Mouse (Mus musculus): Measurements from ENCODE around the gene Exo5.
A peak's percentile ranks its signal among the peaks of the same experiment; 100 is the strongest.

Exo5 gene

GRCm38 (mm10) chr4:120904533-120904932, 20.3 kb downstream of the Exo5 start:
- DNase-seq, result no peak

GRCm38 (mm10) chr4:120895810-120896584, 28.8 kb downstream of the Exo5 start:
- DNase-seq, result no peak

- no peak for DNase-seq
Observed at GRCm38 (mm10) chr4:120895226-120895625, 29.6 kb downstream of the Exo5 start.

GRCm38 (mm10) chr4:120894584-120894983, 30.2 kb downstream of the Exo5 start:
- DNase-seq, result no peak

- no peak for DNase-seq
Observed at GRCm38 (mm10) chr4:120893656-120894401, 31.0 kb downstream of the Exo5 start.

DNA sequence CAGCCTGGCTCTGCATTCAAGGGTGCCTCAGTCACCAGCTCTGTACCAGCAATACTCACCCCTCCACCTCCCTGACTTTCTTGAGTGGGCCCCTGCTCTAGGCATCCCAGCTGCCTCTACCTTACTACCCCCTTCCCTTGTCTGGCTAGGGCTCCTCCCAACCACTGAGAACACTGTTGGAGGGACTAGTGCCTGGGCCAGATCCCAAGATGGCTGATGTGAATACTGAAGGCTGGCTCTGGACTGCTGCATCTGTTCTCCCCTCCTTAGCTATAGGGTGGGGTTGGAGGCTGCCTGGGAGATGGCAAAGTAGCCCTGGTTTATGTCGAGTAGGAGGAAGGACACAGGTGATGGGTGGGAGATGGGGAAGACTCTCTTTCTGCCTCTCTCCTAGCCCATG, 32.3 kb downstream of the Exo5 start:
- DNase-seq, result no peak

DNA sequence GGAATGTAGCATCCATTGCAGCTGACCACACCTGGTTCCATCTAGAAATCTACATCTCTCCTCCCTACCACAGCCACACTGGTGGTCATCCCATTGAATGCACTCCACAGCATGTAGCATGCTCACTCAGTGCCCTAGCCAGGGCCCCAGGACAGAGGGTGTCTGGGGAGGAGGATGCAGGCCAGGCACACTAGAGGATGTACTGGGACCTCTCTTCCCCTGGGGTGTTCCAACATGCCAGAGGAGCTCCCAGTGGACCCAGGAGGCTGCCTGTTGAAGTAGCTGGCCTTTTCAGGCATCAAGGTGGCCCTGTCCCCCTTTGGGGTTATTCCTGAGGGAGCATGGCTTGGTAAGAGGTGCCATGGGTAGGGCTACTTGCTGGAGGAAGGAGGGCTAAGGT, 32.9 kb downstream of the Exo5 start:
- no peak for DNase-seq

GRCm38 (mm10) chr4:120890754-120891440, 33.9 kb downstream of the Exo5 start:
- no peak for DNase-seq

DNA sequence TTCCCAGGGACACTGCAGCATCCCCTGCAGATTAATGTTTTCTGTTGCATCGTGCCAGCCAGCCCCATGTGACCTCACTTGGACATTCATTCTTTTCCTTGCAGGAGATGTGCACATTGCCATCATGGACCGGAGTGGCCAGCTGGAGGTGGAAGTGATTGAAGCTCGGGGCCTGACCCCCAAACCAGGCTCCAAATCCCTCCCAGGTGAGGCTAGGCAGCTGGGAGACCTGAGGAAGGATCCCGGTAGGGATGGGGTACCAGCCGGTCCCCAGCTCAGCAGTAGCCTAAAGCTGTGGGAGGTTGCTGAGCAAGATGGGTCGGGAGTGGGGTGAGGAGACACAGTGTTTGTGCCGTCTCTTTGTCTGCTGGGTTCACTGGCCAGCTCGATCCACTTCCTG, 35.9 kb downstream of the Exo5 start:
- DNase-seq, result no peak

GRCm38 (mm10) chr4:120887381-120888112, 37.3 kb downstream of the Exo5 start:
- DNase-seq, result peak; percentile 67

DNA sequence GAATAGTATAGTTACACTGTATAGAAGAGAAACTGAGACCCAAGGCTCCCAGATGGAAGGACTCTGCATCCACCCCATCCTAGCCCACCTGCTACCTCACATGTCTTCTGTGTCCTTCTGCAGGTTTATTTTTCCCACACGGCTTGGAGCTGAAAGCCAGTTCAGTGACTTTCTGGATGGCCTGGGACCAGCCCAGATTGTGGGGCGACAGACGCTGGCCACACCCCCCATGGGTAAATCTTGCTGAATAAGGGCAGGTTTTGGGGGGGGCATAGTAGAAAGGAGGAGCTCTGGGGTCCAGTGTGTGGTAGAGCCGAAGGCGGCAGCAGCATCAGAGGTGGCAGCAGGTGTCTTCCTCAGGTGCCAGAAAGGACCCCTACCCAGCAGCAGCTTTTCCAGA, 38.0 kb downstream of the Exo5 start:
- no peak for DNase-seq

GRCm38 (mm10) chr4:120886131-120886530, 38.7 kb downstream of the Exo5 start:
- DNase-seq, result no peak

GRCm38 (mm10) chr4:120885208-120886120, 39.4 kb downstream of the Exo5 start:
- DNase-seq, result no peak

- no peak for DNase-seq
Observed at GRCm38 (mm10) chr4:120882002-120882625, 42.7 kb downstream of the Exo5 start.

GRCm38 (mm10) chr4:120880731-120881432, 43.9 kb downstream of the Exo5 start:
- no peak for DNase-seq

DNA sequence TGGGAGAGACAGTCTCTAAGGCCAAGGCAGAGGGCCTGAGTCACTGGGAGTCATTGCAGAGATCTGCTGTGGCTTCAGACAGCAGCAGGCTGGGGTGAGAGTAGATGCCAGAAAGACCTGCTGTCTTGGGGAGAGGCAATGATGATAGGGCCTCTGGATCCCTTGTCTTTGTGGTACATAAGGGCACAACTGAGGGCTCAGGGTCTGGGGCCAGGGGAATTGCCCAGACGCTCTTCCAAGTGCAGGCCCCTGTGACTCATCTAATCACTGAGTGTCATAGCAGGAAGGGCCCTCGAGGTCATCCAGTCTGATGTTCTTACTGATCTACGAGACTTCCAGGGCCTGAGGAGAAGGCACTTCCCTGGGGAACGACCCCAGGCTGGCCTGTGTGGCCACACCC, 45.4 kb downstream of the Exo5 start:
- DNase-seq, result no peak

- DNase-seq, result no peak
Observed at GRCm38 (mm10) chr4:120878728-120879127, 46.1 kb downstream of the Exo5 start.

DNA sequence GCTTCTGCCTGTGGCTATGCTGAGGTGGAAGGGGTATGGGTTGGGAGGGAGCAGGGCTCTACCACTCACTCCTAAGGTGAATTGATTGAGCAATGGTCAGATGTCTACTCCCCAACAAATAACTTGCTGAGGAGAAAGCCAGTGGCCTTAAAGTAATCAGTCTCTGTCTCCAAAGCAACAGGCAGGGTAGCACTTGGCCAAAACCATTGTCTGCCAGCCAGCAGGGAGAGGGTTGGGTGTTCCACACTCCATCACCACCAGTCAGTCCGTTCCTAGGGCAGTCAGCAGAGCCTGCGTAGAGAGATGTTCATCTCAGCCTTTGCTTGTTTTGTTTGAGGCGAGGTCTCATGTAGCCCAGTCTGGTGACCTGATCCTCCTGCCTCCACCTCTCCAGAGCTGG, 48.9 kb downstream of the Exo5 start:
- DNase-seq, result no peak
